Mouse (Mus musculus): ENCODE results near the gene Top2a.

Top2a gene

GRCm38 (mm10) chr11:98965416-98966077 is 58.4 kb downstream of the Top2a start:
- in situ Hi-C loops (cut with MseI, MboI) = no loop called here

- in situ Hi-C loops (cut with MseI, MboI) = no loop called here
Measured at GRCm38 (mm10) chr11:98964616-98965415, 59.2 kb downstream of the Top2a start.

DNA sequence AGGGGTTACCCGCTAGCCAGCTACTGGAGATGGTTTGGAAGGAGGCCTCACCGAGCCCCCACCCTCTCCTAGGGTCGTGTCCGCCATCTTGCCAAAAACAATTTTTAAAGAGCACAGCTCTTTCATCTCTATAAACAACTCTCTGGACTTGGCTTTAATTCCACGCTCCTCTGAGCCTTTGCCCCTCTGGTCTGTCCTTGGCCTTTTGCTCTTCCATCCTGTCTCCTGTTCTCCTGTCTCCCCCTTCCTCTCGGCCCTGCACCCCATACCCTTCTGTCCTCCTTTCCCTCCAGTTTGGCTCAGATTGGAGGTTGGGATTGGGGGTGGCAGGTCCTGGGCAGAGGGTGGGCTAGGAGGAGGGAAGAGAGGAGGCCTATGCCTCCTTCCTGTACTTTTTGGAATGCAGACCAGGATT is 59.8 kb downstream of the Top2a start:
- in situ Hi-C loops (cut with MseI, MboI) = no loop called here

GRCm38 (mm10) chr11:98963191-98964021 is 60.6 kb downstream of the Top2a start:
- in situ Hi-C loops (cut with MseI, MboI) = no loop called here

- in situ Hi-C loops (cut with MseI, MboI) = no loop called here
Measured at GRCm38 (mm10) chr11:98962421-98963095, 61.4 kb downstream of the Top2a start.

DNA sequence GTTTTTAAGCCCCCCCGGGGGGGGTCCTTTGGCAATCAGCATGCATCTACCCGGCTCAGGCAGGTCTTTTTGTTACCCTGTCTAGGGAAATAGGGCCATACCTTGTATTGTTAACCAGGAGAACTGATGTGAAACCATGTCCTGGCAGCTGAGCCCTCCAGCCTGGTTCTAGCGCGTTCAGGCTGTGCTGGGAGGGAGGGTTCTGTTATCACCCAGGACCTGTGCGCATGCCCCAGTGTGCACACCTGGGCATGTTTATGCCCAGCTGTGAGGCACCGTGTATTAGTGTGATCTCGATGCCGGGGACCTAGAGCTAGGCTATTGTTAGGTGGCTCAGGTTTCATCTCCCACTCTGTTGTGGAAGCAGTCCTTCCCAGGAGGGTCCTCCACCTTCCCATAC is 62.2 kb downstream of the Top2a start:
- in situ Hi-C loops (cut with MseI, MboI) = no loop called here

DNA sequence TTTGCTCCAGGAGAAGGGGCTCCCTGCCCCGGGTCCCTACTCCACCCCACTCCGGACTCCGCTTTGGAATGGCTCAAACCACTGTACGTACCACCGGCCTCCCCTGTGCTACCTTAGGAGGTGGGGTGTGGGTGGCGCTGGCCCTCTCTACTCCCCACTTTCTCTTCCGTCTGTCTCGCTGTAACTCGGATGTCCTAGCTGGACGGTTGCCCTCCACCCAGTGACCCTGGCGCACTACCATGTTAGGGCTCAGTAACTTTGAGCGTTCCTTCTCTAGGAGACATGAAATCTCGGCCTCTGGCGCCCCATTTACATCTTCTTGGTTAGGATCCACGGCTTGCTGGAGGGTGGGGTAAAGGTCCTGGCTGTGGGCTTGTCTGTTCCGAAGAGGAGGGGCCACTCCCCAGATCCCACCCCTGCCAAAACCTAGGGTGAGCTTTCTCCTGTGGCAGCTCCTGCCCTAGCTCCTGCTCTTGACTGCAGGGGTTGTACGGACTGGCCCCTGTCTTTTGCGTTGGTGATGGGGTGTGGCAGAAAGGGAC is 62.9 kb downstream of the Top2a start:
- in situ Hi-C loops (cut with MseI, MboI) = no loop called here

GRCm38 (mm10) chr11:98960313-98960906 is 63.6 kb downstream of the Top2a start:
- in situ Hi-C loops (cut with MseI, MboI) = no loop called here

DNA sequence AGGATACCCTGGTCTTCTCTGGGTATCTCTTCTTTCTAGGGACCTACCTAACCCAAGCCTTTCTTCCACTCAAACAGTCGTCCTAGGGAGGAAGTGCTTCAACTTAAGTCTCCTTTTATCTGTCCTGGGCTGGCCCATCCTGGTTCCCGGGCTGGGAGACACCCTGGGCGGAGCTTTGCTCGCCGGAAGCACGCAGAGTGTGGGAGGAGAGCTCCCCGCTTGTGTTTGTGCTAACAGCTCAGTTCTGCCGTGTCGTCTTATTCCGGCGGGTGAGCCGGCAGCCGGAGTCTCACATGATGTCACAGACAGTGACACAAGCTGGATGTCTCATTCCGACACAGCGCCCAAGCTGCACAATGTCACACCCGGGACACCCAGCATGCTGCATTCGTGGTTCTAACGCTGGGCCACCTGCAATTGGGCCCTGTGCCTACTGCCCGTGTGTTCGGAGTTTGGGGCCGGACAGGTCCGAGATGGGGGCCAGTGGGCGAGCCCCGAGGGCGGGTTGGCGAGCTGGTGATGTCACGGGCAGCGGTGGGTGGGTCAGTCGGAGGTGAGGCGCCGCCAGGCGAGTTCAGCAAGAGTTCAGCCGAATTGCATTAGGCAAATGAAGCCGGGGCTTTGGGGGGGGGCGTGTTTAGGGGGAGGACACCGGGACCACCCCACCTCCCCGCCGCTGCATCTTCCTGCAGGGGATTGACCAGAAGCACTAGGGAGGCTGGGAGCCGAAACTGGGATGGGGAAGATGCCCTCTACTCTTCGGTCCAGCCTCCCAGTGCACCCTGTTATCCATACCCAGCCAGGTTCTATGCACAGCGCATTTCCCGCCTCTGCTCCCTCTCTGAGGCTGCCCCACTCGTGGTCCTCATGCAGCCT is 64.3 kb downstream of the Top2a start:
- in situ Hi-C loops (cut with MseI, MboI) = no loop called here

- in situ Hi-C loops (cut with MseI, MboI) = no loop called here
Measured at GRCm38 (mm10) chr11:98956340-98956739, 67.6 kb downstream of the Top2a start.

GRCm38 (mm10) chr11:98955707-98956235 is 68.2 kb downstream of the Top2a start:
- in situ Hi-C loops (cut with MseI, MboI) = no loop called here

DNA sequence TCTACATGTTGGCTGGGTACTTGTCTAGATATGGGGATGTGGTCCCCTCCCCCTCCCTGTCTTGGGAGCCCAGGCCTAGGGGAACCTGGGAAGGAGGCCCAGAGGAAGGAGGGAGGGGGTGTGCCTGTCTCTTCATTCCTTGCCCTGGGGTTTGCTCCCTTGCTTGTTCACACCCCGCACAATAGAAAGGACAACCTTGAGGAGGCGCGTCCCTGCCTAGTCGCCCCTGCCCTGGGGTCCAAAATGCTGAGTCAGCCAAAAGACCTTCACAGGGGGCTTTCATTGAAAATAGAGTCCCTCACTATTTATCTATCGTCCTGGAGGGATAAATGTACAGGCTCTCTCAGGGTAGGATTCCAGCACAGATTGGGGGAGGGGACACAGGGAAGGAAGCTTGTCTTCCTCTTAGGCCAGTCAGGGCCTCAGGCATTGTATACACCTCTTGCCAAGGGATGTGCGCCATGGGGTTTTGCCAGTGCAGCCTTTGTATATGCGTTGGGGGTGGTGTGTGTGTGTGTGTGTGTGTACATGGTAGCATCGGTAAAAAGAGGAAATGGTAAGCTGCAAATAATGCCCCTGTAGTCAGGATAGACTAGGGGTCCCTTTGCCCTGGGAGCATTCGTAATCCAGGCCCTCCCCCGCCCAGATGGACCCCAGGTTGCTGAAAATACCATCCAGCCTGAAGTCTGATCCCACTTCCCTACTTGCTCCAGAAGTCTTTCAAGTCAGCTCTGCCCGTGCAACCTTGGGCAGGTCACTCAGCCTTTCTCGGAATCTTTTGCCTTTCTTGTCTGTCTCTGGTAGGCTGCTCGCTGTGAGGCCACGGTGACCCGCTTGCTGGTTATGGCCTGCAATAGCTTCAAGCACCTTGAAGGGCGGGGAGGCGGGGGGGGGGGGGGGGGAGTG is 68.9 kb downstream of the Top2a start:
- in situ Hi-C loops (cut with MseI, MboI) = no loop called here

GRCm38 (mm10) chr11:98954373-98954772 is 69.6 kb downstream of the Top2a start:
- in situ Hi-C loops (cut with MseI, MboI) = no loop called here

GRCm38 (mm10) chr11:98953835-98954320 is 70.1 kb downstream of the Top2a start:
- in situ Hi-C loops (cut with MseI, MboI) = no loop called here

GRCm38 (mm10) chr11:98953361-98953760 is 70.6 kb downstream of the Top2a start:
- in situ Hi-C loops (cut with MseI, MboI) = no loop called here

DNA sequence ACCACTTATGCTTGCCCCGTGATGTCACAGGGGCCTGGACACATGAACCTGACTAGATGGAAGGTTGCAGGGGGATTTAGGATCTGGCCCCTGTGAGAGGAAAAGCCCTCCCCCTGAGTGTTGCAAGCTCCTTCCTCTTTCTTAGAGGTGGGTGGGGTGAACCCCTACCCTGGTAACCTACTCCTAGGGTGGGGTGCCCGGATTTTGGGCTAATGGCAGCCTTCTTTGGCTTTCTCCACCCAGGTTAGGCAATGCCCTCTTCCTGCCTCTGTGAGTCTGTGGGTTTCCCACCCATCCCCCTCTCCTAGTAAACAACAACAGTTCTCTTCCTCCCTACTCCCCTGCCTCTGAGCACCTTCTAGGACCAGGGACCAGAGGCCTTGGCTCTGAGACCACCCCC is 71.3 kb downstream of the Top2a start:
- in situ Hi-C loops (cut with MseI, MboI) = no loop called here

- in situ Hi-C loops (cut with MseI, MboI) = no loop called here
Measured at GRCm38 (mm10) chr11:98952111-98952510, 71.9 kb downstream of the Top2a start.
